7 mouse cellular contexts compared by ENCODE assay signal in the genomic region with DNA sequence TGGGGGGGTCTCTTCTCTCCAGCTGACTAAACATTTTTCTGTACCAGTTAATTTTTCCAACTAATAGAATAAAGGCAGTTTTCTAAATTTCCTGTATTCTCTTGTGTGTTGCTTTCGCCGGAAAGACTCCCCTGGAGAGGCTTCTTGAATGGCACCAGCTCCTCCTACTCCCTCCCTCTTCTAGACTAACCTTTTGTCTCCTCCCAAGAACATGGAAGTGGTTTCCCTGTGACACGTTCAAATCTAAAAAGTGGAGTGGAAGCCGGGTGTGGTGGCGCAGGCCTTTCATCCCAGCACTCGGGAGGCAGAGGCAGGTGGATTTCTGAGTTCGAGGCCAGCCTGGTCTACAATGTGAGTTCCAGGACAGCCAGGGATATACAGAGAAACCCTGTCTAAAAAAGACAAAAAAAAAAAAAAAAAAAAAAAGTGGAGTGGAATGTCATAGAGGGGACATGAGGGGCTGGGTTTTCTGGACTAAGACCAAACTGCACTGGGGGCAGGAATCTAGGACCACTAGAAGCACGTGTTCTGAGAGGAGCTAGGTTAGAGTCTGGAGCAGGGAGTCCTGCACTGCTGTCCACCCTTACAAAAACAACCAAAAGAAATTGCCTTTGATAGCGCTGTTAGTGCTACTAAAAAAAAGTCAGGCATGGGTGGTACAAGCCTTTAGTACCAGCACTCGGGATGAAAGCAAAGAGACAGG. TPM values are rescaled to one million over a fixed set of nuclear protein-coding genes. Genes with fewer than 3 reads are reported as not detected.
DNase-seq lines count a peak whose midpoint lies in the region; ATAC-seq and TF ChIP-seq lines count a peak whose summit lies in the region.

No protein-coding gene starts in this region.

- H3K4me2 ChIP-seq in forebrain, embryonic 14.5 days (ENCODE audit: low read length): no peak overlapping the region
- peak overlapping the region; percentile 76 for H3K4me2 ChIP-seq in liver, embryonic 13.5 days

- peaks cover 13% of the 10 kb centered on the region for H3K4me1 ChIP-seq in testis, adult 2 months (ENCODE audit: control insufficient read depth, insufficient read depth, low read length)
- H3K4me1 ChIP-seq in forebrain, embryonic 14.5 days (ENCODE audit: control insufficient read depth, insufficient read depth, low read length): peaks cover 6% of the 10 kb centered on the region; the same call in 1 of the 2 replicates
- H3K4me1 ChIP-seq in liver, embryonic 13.5 days (replicated peaks): peaks cover 44% of the 10 kb centered on the region

- no peaks in the 10 kb centered on the region for H3K27me3 ChIP-seq in testis, adult 2 months (ENCODE audit: control insufficient read depth, insufficient read depth, low read length)
- no peaks in the 10 kb centered on the region for H3K27me3 ChIP-seq in forebrain, embryonic 14.5 days (replicated peaks; ENCODE audit: control insufficient read depth, insufficient read depth, low read length)
- no peaks in the 10 kb centered on the region for H3K27me3 ChIP-seq in liver, embryonic 13.5 days

- no peak for TF ChIP-seq CTCF in testis, adult 2 months (IDR thresholded peaks at IDR 0.05; ENCODE audit: control insufficient read depth, insufficient read depth, insufficient replicate concordance, low read depth, low read length)

- H3K9me3 ChIP-seq in forebrain, embryonic 14.5 days (replicated peaks; ENCODE audit: control insufficient read depth, low read length): no peaks in the 10 kb centered on the region
- H3K9me3 ChIP-seq in liver, embryonic 13.5 days (replicated peaks): no peaks in the 10 kb centered on the region

- H3K27ac ChIP-seq in testis, adult 2 months (ENCODE audit: control insufficient read depth, insufficient read depth, low read depth, low read length): peak overlapping the region; percentile 32; the same call in 1 of the 2 replicates
- peak overlapping the region; percentile 84; the same call in 1 of the 2 replicates for H3K27ac ChIP-seq in forebrain, embryonic 14.5 days (ENCODE audit: low read depth, low read length)
- peak overlapping the region; percentile 100 for H3K27ac ChIP-seq in liver, embryonic 13.5 days

- H3K9ac ChIP-seq in forebrain, embryonic 14.5 days (ENCODE audit: low read length): 0 out of 2 replicates have a peak overlapping the region, but pooled peaks have one; percentile 91
- peak overlapping the region; percentile 80 for H3K9ac ChIP-seq in liver, embryonic 13.5 days

- no peak for ATAC-seq in forebrain, embryonic 14.5 days
- ATAC-seq in liver, embryonic 13.5 days (ENCODE audit: low read depth): no peak

- no peak for TF ChIP-seq POLR2A in testis, adult 2 months (IDR thresholded peaks at IDR 0.05; ENCODE audit: control insufficient read depth, low read depth, low read length)

- peaks cover 3% of the 10 kb centered on the region; the same call in 1 of the 2 replicates for H3K36me3 ChIP-seq in testis, adult 2 months (ENCODE audit: control insufficient read depth, insufficient read depth, low read length)
- peaks cover 32% of the 10 kb centered on the region for H3K36me3 ChIP-seq in forebrain, embryonic 14.5 days (ENCODE audit: control insufficient read depth, insufficient read depth, low read length)
- H3K36me3 ChIP-seq in liver, embryonic 13.5 days: peaks cover 68% of the 10 kb centered on the region

- DNase-seq in testis, postnatal 14 days (ENCODE audit: low spot score): no peak
- DNase-seq in forebrain, embryonic 14.5 days (ENCODE audit: low spot score): no peak
- DNase-seq in liver, embryonic 13.5 days: no peak
- DNase-seq in urinary bladder, postnatal 14 days (ENCODE audit: low spot score): no peak
- DNase-seq in adipocyte (ENCODE audit: low spot score): no peak
- no peak for DNase-seq in spleen, postnatal 4 days (ENCODE audit: low spot score in 2 of 2)

- no peak overlapping the region for H3K4me3 ChIP-seq in testis, adult 2 months (ENCODE audit: control insufficient read depth, low read depth, low read length)
- H3K4me3 ChIP-seq in forebrain, embryonic 14.5 days (ENCODE audit: low read depth, low read length): no peak overlapping the region
- H3K4me3 ChIP-seq in liver, embryonic 13.5 days (replicated peaks): peak overlapping the region; percentile 92

- WGBS in forebrain, embryonic 14.5 days: 63% methylated on average over 10 of the region's 10 CpGs
- 46% methylated on average over 10 of the region's 10 CpGs for WGBS in liver, embryonic 13.5 days (ENCODE audit: insufficient replicate concordance)

RNA-seq across cellular contexts. Expression of gene Gpx1, which starts 0.7 kb away (rescaled TPM):
- polyA plus RNA-seq in testis, adult 2 months (2012; rRNA removed): 64.0 and 88.9 TPM in 2 replicates
- polyA plus RNA-seq in forebrain, embryonic 14.5 days (2014; fragmentation: Nextera tagmentation; extraction: Ambion mirVana): 455 and 521 TPM in 2 replicates
- 6,829 and 6,884 TPM in 2 replicates for polyA plus RNA-seq in liver, embryonic 13.5 days (2015; fragmentation: Nextera tagmentation; extraction: Ambion mirVana)

RNA-seq across cellular contexts. Expression of gene Usp4, which starts 9.7 kb away (rescaled TPM):
- polyA plus RNA-seq in testis, adult 2 months (2012; rRNA removed): 115 and 116 TPM in 2 replicates
- polyA plus RNA-seq in forebrain, embryonic 14.5 days (2014; fragmentation: Nextera tagmentation; extraction: Ambion mirVana): 136 and 141 TPM in 2 replicates
- 67.0 and 71.0 TPM in 2 replicates for polyA plus RNA-seq in liver, embryonic 13.5 days (2015; fragmentation: Nextera tagmentation; extraction: Ambion mirVana)

RNA-seq across cellular contexts. Expression of gene Tcta, which starts 32.0 kb away (rescaled TPM):
- polyA plus RNA-seq in testis, adult 2 months (2012; rRNA removed): 40.4 and 42.0 TPM in 2 replicates
- polyA plus RNA-seq in forebrain, embryonic 14.5 days (2014; fragmentation: Nextera tagmentation; extraction: Ambion mirVana): 38.9 and 50.8 TPM in 2 replicates
- 12.7 TPM in 2 replicates for polyA plus RNA-seq in liver, embryonic 13.5 days (2015; fragmentation: Nextera tagmentation; extraction: Ambion mirVana)

RNA-seq across cellular contexts. Expression of gene Rhoa, which starts 32.1 kb away (rescaled TPM):
- polyA plus RNA-seq in testis, adult 2 months (2012; rRNA removed): 34.8 and 40.5 TPM in 2 replicates
- 276 and 307 TPM in 2 replicates for polyA plus RNA-seq in forebrain, embryonic 14.5 days (2014; fragmentation: Nextera tagmentation; extraction: Ambion mirVana)
- 235 and 296 TPM in 2 replicates for polyA plus RNA-seq in liver, embryonic 13.5 days (2015; fragmentation: Nextera tagmentation; extraction: Ambion mirVana)

RNA-seq across cellular contexts. Expression of gene Amt, which starts 41.3 kb away (rescaled TPM):
- polyA plus RNA-seq in testis, adult 2 months (2012; rRNA removed): 4.3 and 7.9 TPM in 2 replicates
- 13.2 and 13.4 TPM in 2 replicates for polyA plus RNA-seq in forebrain, embryonic 14.5 days (2014; fragmentation: Nextera tagmentation; extraction: Ambion mirVana)
- polyA plus RNA-seq in liver, embryonic 13.5 days (2015; fragmentation: Nextera tagmentation; extraction: Ambion mirVana): 14.0 and 14.1 TPM in 2 replicates

Comparison
In these comparisons a context has a peak if more than half of its experiments do, and no peak if none do; other contexts are left out.
1. H3K27ac ChIP-seq: peak in every context shown above with its lines; median percentile 100 in liver, embryonic 13.5 days; 84 in forebrain, embryonic 14.5 days; 32 in testis, adult 2 months.
2. RNA of gene Gpx1, which starts 0.7 kb away (polyA plus RNA-seq): 6,829 to 6,884 TPM in liver, embryonic 13.5 days; 455 to 521 TPM in forebrain, embryonic 14.5 days and 64.0 to 88.9 TPM in testis, adult 2 months; every median in the first group is over 10 times any median in the second.